Comparison of ENCODE assay signal across 20 mouse cellular contexts in genomic region chr3:115554809-115555708, GRCm38 (mm10).
DNase-seq lines count a peak whose midpoint lies in the region; ATAC-seq and TF ChIP-seq lines count a peak whose summit lies in the region.
"Had no signal": no experiment of that assay in that cellular context is flagged by ENCODE, and none has a peak within 500 bp of the region (broad histone marks: within the 10 kb centered on the region; RNA-seq: fewer than 3 reads in every experiment).

No protein-coding gene starts in this region.

- H3K9ac ChIP-seq in ES-E14 (ENCODE audit: insufficient read depth, low read depth, low read length, poor library complexity, severe bottlenecking) = no peak overlapping the region
- no peak overlapping the region for H3K9ac ChIP-seq in embryonic facial prominence, embryonic 11.5 days (replicated peaks; ENCODE audit: low read length)
- H3K9ac ChIP-seq in limb, embryonic 13.5 days = no peak overlapping the region
- no peak overlapping the region for H3K9ac ChIP-seq in forebrain, embryonic 11.5 days (ENCODE audit: low read length)
- H3K9ac ChIP-seq: forebrain, embryonic 13.5 days; forebrain, postnatal 0 days; heart, embryonic 13.5 days; hindbrain, embryonic 15.5 days had no signal

- no peak for DNase-seq in ES-E14 (ENCODE audit: low read depth, low spot score)
- peak; percentile 56 for DNase-seq in embryonic facial prominence, embryonic 11.5 days (ENCODE audit: low spot score)
- peak; percentile 16 for DNase-seq in hindlimb bud, embryonic 11.5 days (ENCODE audit: extremely low spot score, low read depth, low spot score)
- DNase-seq in cerebellum, adult 9-11 months = no peak
- no peak for DNase-seq in left cerebral cortex, postnatal 14 days (ENCODE audit: low spot score in 2 of 2)
- DNase-seq in gastrocnemius, postnatal 10 days = no peak
- no peak for DNase-seq in forebrain, embryonic 11.5 days (ENCODE audit: low spot score)
- DNase-seq: adrenal gland, postnatal 25 days; forebrain, postnatal 0 days; gastrocnemius, adult 2 months; gastrocnemius, postnatal 36 days; heart, adult 11 months; heart, postnatal 36 days had no signal

- H3K36me3 ChIP-seq in ES-E14 (ENCODE audit: control insufficient read depth, insufficient read depth, low read length, poor library complexity, severe bottlenecking) = no peaks in the 10 kb centered on the region
- H3K36me3 ChIP-seq in embryonic facial prominence, embryonic 11.5 days (replicated peaks; ENCODE audit: control insufficient read depth, insufficient read depth, low read depth, low read length) = no peaks in the 10 kb centered on the region
- H3K36me3 ChIP-seq in limb, embryonic 13.5 days = no peaks in the 10 kb centered on the region
- no peaks in the 10 kb centered on the region for H3K36me3 ChIP-seq in forebrain, embryonic 11.5 days (ENCODE audit: control insufficient read depth, insufficient read depth, low read length)
- H3K36me3 ChIP-seq: heart, embryonic 13.5 days; hindbrain, embryonic 15.5 days had no signal

- H3K27me3 ChIP-seq in embryonic facial prominence, embryonic 11.5 days (ENCODE audit: control insufficient read depth, insufficient read depth, low read length) = no peaks in the 10 kb centered on the region
- no peaks in the 10 kb centered on the region for H3K27me3 ChIP-seq in limb, embryonic 13.5 days
- H3K27me3 ChIP-seq in forebrain, embryonic 11.5 days (ENCODE audit: control insufficient read depth, insufficient read depth, low read length) = no peaks in the 10 kb centered on the region
- H3K27me3 ChIP-seq: forebrain, embryonic 13.5 days; heart, embryonic 13.5 days; hindbrain, embryonic 15.5 days had no signal

- H3K4me1 ChIP-seq in ES-E14 (ENCODE audit: control insufficient read depth in 2 of 2, insufficient read depth in 2 of 2, low read length in 2 of 2, poor library complexity in 1 of 2) = no peaks in the 10 kb centered on the region
- no peaks in the 10 kb centered on the region for H3K4me1 ChIP-seq in embryonic facial prominence, embryonic 11.5 days (ENCODE audit: control insufficient read depth, insufficient read depth, low read length)
- peaks cover 20% of the 10 kb centered on the region for H3K4me1 ChIP-seq in limb, embryonic 13.5 days
- H3K4me1 ChIP-seq in forebrain, embryonic 11.5 days (replicated peaks; ENCODE audit: control insufficient read depth, insufficient read depth, low read length) = 0 out of 2 replicates have a peak, but pooled peaks cover 2% of the 10 kb centered on the region
- H3K4me1 ChIP-seq: forebrain, embryonic 13.5 days; hindbrain, embryonic 15.5 days had no signal

- no peaks in the 10 kb centered on the region for H3K9me3 ChIP-seq in ES-E14 (ENCODE audit: control insufficient read depth, insufficient read depth, low read depth, low read length)
- H3K9me3 ChIP-seq in embryonic facial prominence, embryonic 11.5 days (replicated peaks; ENCODE audit: control insufficient read depth, low read length) = no peaks in the 10 kb centered on the region
- H3K9me3 ChIP-seq in limb, embryonic 13.5 days = no peaks in the 10 kb centered on the region
- H3K9me3 ChIP-seq in forebrain, embryonic 11.5 days (ENCODE audit: control insufficient read depth, low read length) = no peaks in the 10 kb centered on the region
- H3K9me3 ChIP-seq: forebrain, embryonic 13.5 days; heart, embryonic 13.5 days; hindbrain, embryonic 15.5 days had no signal

- peak; percentile 45 for ATAC-seq in embryonic facial prominence, embryonic 11.5 days (replicated peaks; ENCODE audit: insufficient number of reproducible peaks, low FRiP score, low TSS enrichment, low read depth)
- ATAC-seq in limb, embryonic 13.5 days (ENCODE audit: low FRiP score, low read depth) = peak; percentile 46; the same call in 1 of the 2 replicates
- ATAC-seq in forebrain, embryonic 11.5 days (replicated peaks; ENCODE audit: low FRiP score) = no peak
- ATAC-seq: activated CD4-positive, CD25-positive, alpha-beta regulatory T cell, adult 4 months; forebrain, postnatal 0 days; inflammation-experienced regulatory T-cells, adult 6 months; intestine, postnatal 0 days had no signal

- H3K27ac ChIP-seq in ES-E14 (ENCODE audit: insufficient read depth, low read depth, low read length, poor library complexity, severe bottlenecking) = no peak overlapping the region
- H3K27ac ChIP-seq in embryonic facial prominence, embryonic 11.5 days (replicated peaks; ENCODE audit: low read depth, low read length) = no peak overlapping the region
- no peak overlapping the region for H3K27ac ChIP-seq in limb, embryonic 13.5 days
- H3K27ac ChIP-seq in forebrain, embryonic 11.5 days (ENCODE audit: low read depth, low read length) = no peak overlapping the region
- H3K27ac ChIP-seq: forebrain, embryonic 13.5 days; gastrocnemius, adult 2 months; heart, embryonic 13.5 days; hindbrain, embryonic 15.5 days had no signal

- intact Hi-C loops in left cerebral cortex, postnatal 14 days (cut with DNase I) = no loop called here

- in situ Hi-C loops in ES-E14 (cut with MboI; ENCODE audit: low sequenced_read_pairs in 2 of 2, unreplicated experiment in 2 of 2) = no loop called here

- H3K4me3 ChIP-seq in ES-E14 (ENCODE audit: insufficient read depth in 1 of 2, low read depth in 1 of 2, low read length in 2 of 2, poor library complexity in 1 of 2, severe bottlenecking in 1 of 2) = no peak overlapping the region
- H3K4me3 ChIP-seq in embryonic facial prominence, embryonic 11.5 days (ENCODE audit: low read depth, low read length) = no peak overlapping the region
- no peak overlapping the region for H3K4me3 ChIP-seq in limb, embryonic 13.5 days
- H3K4me3 ChIP-seq in forebrain, embryonic 11.5 days (ENCODE audit: low read depth, low read length) = no peak overlapping the region
- H3K4me3 ChIP-seq: forebrain, embryonic 13.5 days; gastrocnemius, adult 2 months; heart, embryonic 13.5 days; hindbrain, embryonic 15.5 days had no signal

- WGBS in embryonic facial prominence, embryonic 11.5 days = 58% methylated on average over 9 of the region's 10 CpGs
- WGBS in limb, embryonic 13.5 days = 43% methylated on average over 10 of the region's 10 CpGs
- 80% methylated on average over 10 of the region's 10 CpGs for WGBS in forebrain, embryonic 11.5 days

- H3K4me2 ChIP-seq in embryonic facial prominence, embryonic 11.5 days (ENCODE audit: low read depth, low read length) = no peak overlapping the region
- peak overlapping the region; percentile 57 for H3K4me2 ChIP-seq in limb, embryonic 13.5 days (replicated peaks)
- no peak overlapping the region for H3K4me2 ChIP-seq in forebrain, embryonic 11.5 days (ENCODE audit: low read depth, low read length, severe bottlenecking)
- H3K4me2 ChIP-seq: forebrain, embryonic 13.5 days; hindbrain, embryonic 15.5 days had no signal

TF ChIP-seq in ES-E14, 5 proteins besides CTCF, POLR2A, EP300 and RAD21:
- no peak for TF ChIP-seq MAFK (IDR thresholded peaks at IDR 0.05; ENCODE audit: insufficient read depth, low read depth, low read length)
- TF ChIP-seq ZNF384 (IDR thresholded peaks at IDR 0.05; ENCODE audit: low read depth, low read length) = peak; percentile 74; the same call in 1 of the 2 replicates
TF ChIP-seq in ES-E14: peak in this region for 1.

Comparison
In these comparisons a context has a peak if more than half of its experiments do, and no peak if none do; other contexts are left out.
1. DNase-seq: peak in embryonic facial prominence, embryonic 11.5 days (single experiment) and hindlimb bud, embryonic 11.5 days (single experiment); none in ES-E14 (single experiment), cerebellum, adult 9-11 months (single experiment), left cerebral cortex, postnatal 14 days (0 of 2), gastrocnemius, postnatal 10 days (single experiment) and forebrain, embryonic 11.5 days (single experiment).